Mouse (Mus musculus): ENCODE results near the gene Klf16. TPM values are rescaled to one million over a fixed set of nuclear protein-coding genes. Genes with fewer than 3 reads are reported as not detected.

Gene Klf16
- polyA plus RNA-seq, 1 experiment from 2014 or later = 8.0 TPM

- Histone ChIP-seq H3K4me1 (no peaks in the 10 kb centered on the region), H3K4me3 (no peak overlapping the region), H3K27ac (replicated peaks) (no peak overlapping the region), H3K36me3 (peaks cover 70% of the 10 kb centered on the region), H3K4me2 (replicated peaks) (no peak overlapping the region), H3K9ac (replicated peaks) (no peak overlapping the region), H3K9me3 (no peaks in the 10 kb centered on the region), H3K27me3 (no peaks in the 10 kb centered on the region)
- WGBS = 93% methylated on average over 15 of the region's 15 CpGs
- ATAC-seq (replicated peaks) = no peak
Measured at GRCm38 (mm10) chr10:80547539-80547938, 29.6 kb downstream of the Klf16 start.

GRCm38 (mm10) chr10:80546945-80547344 lies 30.2 kb downstream of the Klf16 start:
- 97% methylated on average over 4 of the region's 4 CpGs for WGBS

GRCm38 (mm10) chr10:80545590-80545989 lies 31.5 kb downstream of the Klf16 start:
- Histone ChIP-seq H3K9me3 (no peaks in the 10 kb centered on the region), H3K4me1 (no peaks in the 10 kb centered on the region), H3K4me2 (replicated peaks) (no peak overlapping the region), H3K4me3 (no peak overlapping the region), H3K27ac (replicated peaks) (no peak overlapping the region), H3K9ac (replicated peaks) (no peak overlapping the region), H3K27me3 (no peaks in the 10 kb centered on the region), H3K36me3 (peaks cover 83% of the 10 kb centered on the region)
- 93% methylated on average over 8 of the region's 8 CpGs for WGBS
- no peak for ATAC-seq (replicated peaks)

More at GRCm38 (mm10) chr10:80546945-80547344, 30.2 kb downstream of the Klf16 start:
- ATAC-seq (replicated peaks) = no peak
- no peaks in the 10 kb centered on the region for H3K4me1 ChIP-seq
- peaks cover 76% of the 10 kb centered on the region for H3K36me3 ChIP-seq
- no peak overlapping the region for H3K4me2 ChIP-seq (replicated peaks)
- H3K9me3 ChIP-seq = no peaks in the 10 kb centered on the region
- H3K27ac ChIP-seq (replicated peaks) = no peak overlapping the region
- no peaks in the 10 kb centered on the region for H3K27me3 ChIP-seq
- no peak overlapping the region for H3K9ac ChIP-seq (replicated peaks)
- H3K4me3 ChIP-seq = no peak overlapping the region

GRCm38 (mm10) chr10:80543873-80544272 lies 33.2 kb downstream of the Klf16 start:
- ATAC-seq (replicated peaks) = no peak
- Histone ChIP-seq H3K4me2 (replicated peaks) (no peak overlapping the region), H3K27ac (replicated peaks) (no peak overlapping the region), H3K9me3 (no peaks in the 10 kb centered on the region), H3K9ac (replicated peaks) (no peak overlapping the region), H3K36me3 (peaks cover 69% of the 10 kb centered on the region), H3K4me3 (no peak overlapping the region), H3K27me3 (no peaks in the 10 kb centered on the region), H3K4me1 (no peaks in the 10 kb centered on the region)
- WGBS = 94% methylated on average over 14 of the region's 14 CpGs

- H3K4me1 ChIP-seq = peaks cover 3% of the 10 kb centered on the region; the same call in 1 of the 2 replicates
- ATAC-seq (replicated peaks) = no peak
- no peak overlapping the region for H3K4me3 ChIP-seq
- peaks cover 19% of the 10 kb centered on the region; the same call in 1 of the 2 replicates for H3K27me3 ChIP-seq
- H3K27ac ChIP-seq (replicated peaks) = no peak overlapping the region
- peaks cover 31% of the 10 kb centered on the region for H3K36me3 ChIP-seq
- H3K9ac ChIP-seq (replicated peaks) = no peak overlapping the region
- H3K4me2 ChIP-seq (replicated peaks) = no peak overlapping the region
- WGBS = 72% methylated on average over 5 of the region's 5 CpGs
- H3K9me3 ChIP-seq = no peaks in the 10 kb centered on the region
Measured at GRCm38 (mm10) chr10:80539493-80539892, 37.6 kb downstream of the Klf16 start.

GRCm38 (mm10) chr10:80538710-80539394 lies 38.3 kb downstream of the Klf16 start, which contains the start of gene Atp8b3:
TSS of gene Atp8b3 (minus strand) at chr10:80539124.
- peaks cover 25% of the 10 kb centered on the region for H3K36me3 ChIP-seq
- no peaks in the 10 kb centered on the region for H3K9me3 ChIP-seq
- peaks cover 3% of the 10 kb centered on the region; the same call in 1 of the 2 replicates for H3K4me1 ChIP-seq
- H3K27me3 ChIP-seq = peaks cover 21% of the 10 kb centered on the region; the same call in 1 of the 2 replicates
- 0 out of 2 replicates have a peak within 1 kb of the TSS, but pooled peaks have one; percentile 7 for H3K4me3 ChIP-seq
- H3K9ac ChIP-seq (replicated peaks) = no peak within 1 kb of the TSS
- ATAC-seq (replicated peaks) = peak; percentile 51; the same call in 1 of the 2 replicates
- H3K4me2 ChIP-seq (replicated peaks) = 0 out of 2 replicates have a peak within 1 kb of the TSS, but pooled peaks have one; percentile 16
- WGBS = 2% methylated on average over 30 of the region's 30 CpGs
- no peak within 1 kb of the TSS for H3K27ac ChIP-seq (replicated peaks)

- Histone ChIP-seq H3K36me3 (peaks cover 18% of the 10 kb centered on the region), H3K9me3 (no peaks in the 10 kb centered on the region), H3K4me2 (replicated peaks) (no peak overlapping the region), H3K27ac (replicated peaks) (no peak overlapping the region), H3K4me3 (no peak overlapping the region), H3K4me1 (peaks cover 3% of the 10 kb centered on the region; the same call in 1 of the 2 replicates), H3K27me3 (peaks cover 21% of the 10 kb centered on the region; the same call in 1 of the 2 replicates), H3K9ac (replicated peaks) (no peak overlapping the region)
- ATAC-seq (replicated peaks) = no peak
- 62% methylated on average over 5 of the region's 5 CpGs for WGBS
Measured at GRCm38 (mm10) chr10:80538180-80538579, 38.9 kb downstream of the Klf16 start.

GRCm38 (mm10) chr10:80535711-80536110 lies 41.4 kb downstream of the Klf16 start:
- Histone ChIP-seq H3K4me3 (no peak overlapping the region), H3K27me3 (peaks cover 21% of the 10 kb centered on the region; the same call in 1 of the 2 replicates)
- WGBS = 12% methylated on average over 13 of the region's 13 CpGs

GRCm38 (mm10) chr10:80535071-80535470 lies 42.0 kb downstream of the Klf16 start:
- 7% methylated on average over 14 of the region's 14 CpGs for WGBS
- H3K27me3 ChIP-seq = peaks cover 21% of the 10 kb centered on the region; the same call in 1 of the 2 replicates

More at GRCm38 (mm10) chr10:80535711-80536110, 41.4 kb downstream of the Klf16 start:
- no peaks in the 10 kb centered on the region for H3K36me3 ChIP-seq
- no peak for ATAC-seq (replicated peaks)
- no peak overlapping the region for H3K9ac ChIP-seq (replicated peaks)
- no peak overlapping the region for H3K27ac ChIP-seq (replicated peaks)
- peaks cover 3% of the 10 kb centered on the region; the same call in 1 of the 2 replicates for H3K4me1 ChIP-seq
- H3K9me3 ChIP-seq = no peaks in the 10 kb centered on the region
- H3K4me2 ChIP-seq (replicated peaks) = no peak overlapping the region

GRCm38 (mm10) chr10:80533704-80534103 lies 43.4 kb downstream of the Klf16 start:
- Histone ChIP-seq H3K4me2 (replicated peaks) (no peak overlapping the region), H3K9ac (replicated peaks) (no peak overlapping the region)
- ATAC-seq (replicated peaks) = 0 out of 2 replicates have a peak, but pooled peaks have one; percentile 48

More at GRCm38 (mm10) chr10:80535071-80535470, 42.0 kb downstream of the Klf16 start:
- Histone ChIP-seq H3K9me3 (no peaks in the 10 kb centered on the region), H3K4me1 (peaks cover 3% of the 10 kb centered on the region; the same call in 1 of the 2 replicates), H3K36me3 (no peaks in the 10 kb centered on the region), H3K27ac (replicated peaks) (no peak overlapping the region), H3K4me2 (replicated peaks) (peak overlapping the region; percentile 15; the same call in 1 of the 2 replicates), H3K4me3 (no peak overlapping the region), H3K9ac (replicated peaks) (no peak overlapping the region)
- ATAC-seq (replicated peaks) = no peak

GRCm38 (mm10) chr10:80532783-80533182 lies 44.3 kb downstream of the Klf16 start:
- ATAC-seq (replicated peaks) = no peak
- H3K27me3 ChIP-seq = peaks cover 16% of the 10 kb centered on the region; the same call in 1 of the 2 replicates
- H3K27ac ChIP-seq (replicated peaks) = no peak overlapping the region
- no peaks in the 10 kb centered on the region for H3K9me3 ChIP-seq
- no peak overlapping the region for H3K4me2 ChIP-seq (replicated peaks)
- no peak overlapping the region for H3K4me3 ChIP-seq
- H3K9ac ChIP-seq (replicated peaks) = no peak overlapping the region
- H3K36me3 ChIP-seq = no peaks in the 10 kb centered on the region
- peaks cover 3% of the 10 kb centered on the region; the same call in 1 of the 2 replicates for H3K4me1 ChIP-seq
- WGBS = 85% methylated on average over 11 of the region's 11 CpGs

More at GRCm38 (mm10) chr10:80533704-80534103, 43.4 kb downstream of the Klf16 start:
- Histone ChIP-seq H3K9me3 (no peaks in the 10 kb centered on the region), H3K27me3 (peaks cover 21% of the 10 kb centered on the region; the same call in 1 of the 2 replicates), H3K4me1 (peaks cover 3% of the 10 kb centered on the region; the same call in 1 of the 2 replicates), H3K27ac (replicated peaks) (no peak overlapping the region), H3K4me3 (no peak overlapping the region), H3K36me3 (no peaks in the 10 kb centered on the region)
- WGBS = 16% methylated on average over 7 of the region's 7 CpGs

- no peak for ATAC-seq (replicated peaks)
- no peak overlapping the region; the same call in 1 of the 2 replicates for H3K4me2 ChIP-seq (replicated peaks)
- no peaks in the 10 kb centered on the region for H3K4me1 ChIP-seq
- H3K36me3 ChIP-seq = no peaks in the 10 kb centered on the region
- WGBS = 28% methylated on average over 9 of the region's 9 CpGs
- no peaks in the 10 kb centered on the region for H3K27me3 ChIP-seq
- no peak overlapping the region for H3K27ac ChIP-seq (replicated peaks)
- H3K4me3 ChIP-seq = no peak overlapping the region
- no peak overlapping the region for H3K9ac ChIP-seq (replicated peaks)
- H3K9me3 ChIP-seq = no peaks in the 10 kb centered on the region
Measured at GRCm38 (mm10) chr10:80526172-80526571, 50.9 kb downstream of the Klf16 start.
